27 mouse cellular contexts compared by ENCODE assay signal in the genomic region with DNA sequence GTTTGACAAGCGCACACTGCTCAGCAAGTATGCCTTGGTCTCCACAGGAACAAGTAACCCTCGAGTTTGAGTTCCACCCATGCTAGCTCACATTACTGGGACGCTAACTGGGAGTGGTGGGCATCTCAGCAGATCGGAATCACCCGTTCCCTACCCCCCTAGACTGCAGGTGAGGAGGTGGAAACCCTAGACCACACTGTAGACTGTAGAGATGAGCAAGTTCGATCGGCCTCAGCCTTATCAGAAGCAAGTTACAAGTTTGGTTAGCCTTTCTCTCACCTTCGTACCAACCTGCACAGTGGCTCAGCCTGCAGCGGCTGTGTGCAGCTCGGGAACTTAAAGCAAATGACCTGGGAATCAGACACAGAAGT. TPM values are rescaled to one million over a fixed set of nuclear protein-coding genes. Genes with fewer than 3 reads are reported as not detected.
"Had no signal": no experiment of that assay in that cellular context is flagged by ENCODE, and none has a peak within 500 bp of the region (broad histone marks: within the 10 kb centered on the region; RNA-seq: fewer than 3 reads in every experiment).

No protein-coding gene starts in this region.

- H3K9ac ChIP-seq: limb, embryonic 13.5 days; liver, embryonic 12.5 days; liver, embryonic 15.5 days; lung, embryonic 15.5 days; midbrain, embryonic 12.5 days; neural tube, embryonic 12.5 days; stomach, embryonic 15.5 days had no signal

- H3K27me3 ChIP-seq: limb, embryonic 13.5 days; liver, embryonic 12.5 days; liver, embryonic 15.5 days; lung, embryonic 15.5 days; megakaryocyte, embryonic 14.5 days; midbrain, embryonic 12.5 days; neural tube, embryonic 12.5 days; stomach, embryonic 15.5 days had no signal

- H3K36me3 ChIP-seq: limb, embryonic 10.5 days; liver, embryonic 12.5 days; liver, embryonic 15.5 days; lung, embryonic 15.5 days; midbrain, embryonic 12.5 days; neural tube, embryonic 12.5 days; stomach, embryonic 15.5 days had no signal

- H3K9me3 ChIP-seq: limb, embryonic 10.5 days; limb, embryonic 13.5 days; liver, embryonic 12.5 days; liver, embryonic 15.5 days; lung, embryonic 15.5 days; midbrain, embryonic 12.5 days; neural tube, embryonic 12.5 days; stomach, embryonic 15.5 days had no signal

- H3K4me1 ChIP-seq: limb, embryonic 10.5 days; limb, embryonic 13.5 days; liver, embryonic 12.5 days; liver, embryonic 15.5 days; lung, embryonic 15.5 days; megakaryocyte, embryonic 14.5 days; midbrain, embryonic 12.5 days; neural tube, embryonic 12.5 days; stomach, embryonic 15.5 days had no signal

- H3K4me2 ChIP-seq: limb, embryonic 13.5 days; liver, embryonic 12.5 days; liver, embryonic 15.5 days; lung, embryonic 15.5 days; midbrain, embryonic 12.5 days; neural tube, embryonic 12.5 days; stomach, embryonic 15.5 days had no signal

- DNase-seq: kidney, adult 2 months; kidney, postnatal 25 days; layer of hippocampus, adult 9-11 months; liver; lung, adult 18-20 months; lung, postnatal 10 days; lung, postnatal 36 days; right cerebral cortex, adult 18-20 months; right cerebral cortex, postnatal 14 days; right cerebral cortex, postnatal 4 days; thymus, postnatal 25 days had no signal

- H3K4me3 ChIP-seq: layer of hippocampus, adult 2 months; limb, embryonic 10.5 days; limb, embryonic 13.5 days; liver, embryonic 12.5 days; liver, embryonic 15.5 days; lung, embryonic 15.5 days; megakaryocyte, embryonic 14.5 days; midbrain, embryonic 12.5 days; neural tube, embryonic 12.5 days; stomach, embryonic 15.5 days had no signal

- ATAC-seq: intestine, postnatal 0 days; liver, embryonic 12.5 days had no signal

- H3K27ac ChIP-seq: kidney, postnatal 0 days; layer of hippocampus, adult 2 months; limb, embryonic 10.5 days; limb, embryonic 13.5 days; liver, embryonic 12.5 days; liver, embryonic 15.5 days; lung, embryonic 15.5 days; midbrain, embryonic 12.5 days; neural tube, embryonic 12.5 days; stomach, embryonic 15.5 days had no signal

RNA-seq across cellular contexts. Expression of a gene that starts 8.0 kb away (rescaled TPM):
- total RNA-seq: layer of hippocampus, adult 2 months; layer of hippocampus, postnatal 25 days; left cerebral cortex, postnatal 25 days had no signal
- polyA plus RNA-seq: intestine, postnatal 0 days; kidney, adult 2 months; large intestine, adult 2 months; liver, embryonic 12.5 days; liver, embryonic 15.5 days; neural tube, embryonic 12.5 days; thymus, postnatal 0 days had no signal
